Mouse (Mus musculus): ENCODE results near the gene Loxl4. TPM values are rescaled to one million over a fixed set of nuclear protein-coding genes. Genes with fewer than 3 reads are reported as not detected.

Gene Loxl4
- total RNA-seq, 2 experiments from 2014 or later, result 0.32 TPM; not detected in 1

DNA sequence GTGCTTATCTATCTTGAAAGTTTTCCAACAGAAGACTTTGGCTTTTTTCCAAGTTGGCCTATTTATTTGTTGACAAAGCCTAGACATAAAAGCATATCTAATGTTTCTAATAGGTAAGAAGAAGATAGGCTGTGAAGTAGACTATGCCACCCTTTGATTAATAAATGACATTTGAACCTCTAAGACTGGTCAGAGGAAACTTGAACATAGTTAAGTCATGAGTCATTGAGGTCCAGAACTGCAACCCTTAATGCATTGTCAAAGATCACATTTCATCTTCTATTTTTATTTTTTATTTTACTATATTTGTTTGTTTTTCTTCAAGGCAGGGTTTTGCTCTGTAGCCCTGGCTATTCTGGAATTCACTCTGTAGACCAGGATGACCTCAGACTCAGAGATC lies 45.6 kb downstream of the Loxl4 start:
- no peak for DNase-seq (ENCODE audit: low spot score in 2 of 2)

DNA sequence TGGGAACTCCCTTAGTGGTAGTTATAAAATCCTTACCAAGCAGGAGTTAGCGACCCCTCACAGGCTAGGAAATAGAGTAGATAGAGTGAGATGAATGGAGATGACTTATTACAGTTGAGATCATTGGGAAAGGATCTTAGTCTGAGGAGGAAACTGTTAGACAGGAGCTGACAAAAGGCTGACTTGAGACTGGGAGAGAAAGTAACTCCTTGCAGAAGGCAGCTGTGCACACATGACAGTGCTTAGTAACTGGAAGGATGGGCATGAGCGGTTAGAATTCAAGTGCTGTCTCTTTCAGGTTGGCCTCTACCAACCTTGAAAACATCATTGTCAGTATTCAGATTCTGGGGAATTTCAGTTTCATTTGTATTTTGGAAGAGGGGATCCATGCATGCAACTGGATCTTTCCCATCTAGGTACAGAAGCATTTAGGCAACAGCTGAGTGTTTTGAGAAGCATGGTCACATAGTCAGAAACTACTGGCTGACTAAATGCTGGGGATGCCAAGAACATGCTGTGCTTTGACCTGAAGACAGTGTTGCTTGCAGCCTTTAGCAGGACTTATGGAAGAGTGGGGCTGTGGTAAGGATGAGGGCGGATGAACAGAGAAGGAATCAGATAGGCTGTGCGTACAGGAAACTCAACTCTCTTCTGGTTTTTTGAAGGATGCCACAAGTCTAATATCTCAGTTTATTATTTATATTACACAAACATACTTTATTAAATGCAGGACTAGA lies 46.2 kb downstream of the Loxl4 start:
- no peak for DNase-seq (ENCODE audit: low spot score in 2 of 2)

DNA sequence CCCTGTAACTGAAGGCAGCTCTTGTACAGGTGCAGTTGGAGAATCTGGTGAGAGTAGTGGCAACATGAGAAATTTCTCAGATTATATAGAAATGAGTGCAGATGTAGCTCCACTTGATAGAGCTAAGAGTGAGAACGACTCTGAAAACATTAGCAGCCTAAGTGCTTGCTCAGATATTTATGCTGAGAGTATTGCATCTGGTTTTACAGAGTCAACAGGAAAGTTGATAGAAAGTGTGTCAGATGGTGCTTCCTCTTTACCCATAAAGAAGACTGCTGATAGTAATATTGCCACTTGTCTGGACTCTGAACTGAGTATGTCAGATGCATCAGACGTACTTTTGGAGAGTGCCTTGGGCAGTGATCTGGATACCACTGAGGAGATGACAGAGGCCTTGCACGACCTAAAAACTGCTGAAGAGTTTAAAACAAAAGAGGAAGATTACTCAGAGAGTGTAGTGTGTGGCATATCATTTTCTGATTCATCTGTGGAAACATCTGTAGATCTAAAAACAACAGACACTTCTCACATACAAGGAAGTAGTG lies 48.8 kb downstream of the Loxl4 start:
- DNase-seq (ENCODE audit: low spot score in 2 of 2), result no peak

DNA sequence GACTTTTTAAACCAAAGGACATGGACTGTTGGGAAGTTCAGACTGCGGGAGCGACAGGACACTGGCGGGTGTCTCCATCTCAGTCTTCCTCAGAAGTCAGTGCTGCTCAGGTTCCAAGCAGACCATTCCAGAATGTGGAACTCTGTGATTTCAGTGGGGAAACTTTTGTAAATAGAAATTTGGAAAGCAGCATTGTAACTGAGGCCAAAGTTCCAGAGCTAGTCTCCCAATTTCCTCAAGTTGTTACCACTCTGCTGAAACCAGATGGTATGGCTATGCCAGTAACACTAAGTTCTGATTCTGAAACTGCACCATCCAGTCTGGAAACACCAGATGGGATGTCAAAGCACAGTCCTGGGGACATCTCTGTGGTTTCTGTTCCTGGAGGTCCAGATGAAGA lies 49.6 kb downstream of the Loxl4 start:
- DNase-seq (ENCODE audit: low spot score in 2 of 2), result no peak

DNA sequence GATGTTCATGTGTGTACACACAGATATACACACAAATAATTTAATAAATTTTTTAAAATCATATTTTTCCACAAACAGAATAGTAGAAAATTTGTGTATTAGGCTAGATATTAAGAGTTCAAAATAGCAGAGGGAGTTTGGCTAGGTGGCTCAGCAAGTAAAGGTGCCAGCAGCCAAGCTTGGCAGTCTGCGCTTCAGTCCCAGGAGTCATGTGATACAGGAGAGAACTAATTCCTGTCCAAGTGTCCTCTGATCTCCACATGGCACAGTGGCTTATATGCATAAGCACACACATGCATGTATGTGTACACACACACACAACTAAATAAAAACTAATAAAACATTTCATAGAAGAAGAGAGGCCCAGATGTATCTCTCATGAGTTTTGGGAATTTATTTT lies 50.6 kb downstream of the Loxl4 start:
- no peak for DNase-seq (ENCODE audit: low spot score in 2 of 2)

DNA sequence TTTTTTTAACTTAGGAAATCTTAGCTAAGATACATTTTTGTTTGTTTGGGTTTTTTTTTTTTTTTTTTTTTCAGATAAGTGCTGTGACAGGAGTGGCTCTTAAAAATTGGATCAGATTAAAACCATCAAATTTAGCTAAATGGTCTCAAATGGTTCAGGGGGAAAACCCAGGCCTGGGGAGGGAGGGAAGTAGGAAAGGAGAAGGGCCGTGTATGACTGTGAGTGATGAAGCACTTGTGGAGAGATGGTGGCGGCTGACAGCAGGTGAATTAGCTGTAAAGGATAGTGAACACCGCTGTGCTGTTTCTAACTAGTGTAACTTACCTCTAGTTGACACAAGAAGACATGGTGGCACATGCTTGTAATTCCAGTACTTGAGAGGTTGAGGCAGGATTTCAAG lies 53.9 kb downstream of the Loxl4 start:
- no peak for DNase-seq (ENCODE audit: low spot score in 2 of 2)

Other genes with a start within 250 kb of the Loxl4 start
- 10 to 100 TPM; 96.5 to 99.8 TPM for gene Crtac1, start 181.0 kb downstream of the Loxl4 start, total RNA-seq (2021)
- 10 to 100 TPM; 15.8 to 18.0 TPM for gene R3hcc1l, start 94.1 kb downstream of the Loxl4 start, total RNA-seq (2021)
- gene Pyroxd2, start 140.0 kb upstream of the Loxl4 start, total RNA-seq (2021), result 1 to 10 TPM; 3.0 to 3.1 TPM
- gene Hps1, start 167.2 kb upstream of the Loxl4 start, total RNA-seq (2021), result 1 to 10 TPM; 7.2 to 9.9 TPM

All from layer of hippocampus, postnatal 14 days (tissue).